Mouse (Mus musculus): ENCODE measurements around the gene Dgkb.

GRCm38 (mm10) chr12:38577141-38577540 lies 759.6 kb downstream of the Dgkb start:
- TF ChIP-seq CTCF (IDR thresholded peaks at IDR 0.05; ENCODE audit: borderline replicate concordance, control insufficient read depth, extremely low read depth, insufficient read depth, low read length, poor library complexity): no peak
- no peak for TF ChIP-seq POLR2A (IDR thresholded peaks at IDR 0.05; ENCODE audit: control insufficient read depth, extremely low read depth, insufficient read depth, low read length, poor library complexity)

Measured in thymus, adult 2 months (tissue).